Mouse (Mus musculus) megakaryocyte, embryonic 14.5 days (primary cell): ENCODE results near the gene Insrr. TPM values are rescaled to one million over a fixed set of nuclear protein-coding genes. Genes with fewer than 3 reads are reported as not detected.

Experiments
- H3K27me3 ChIP-seq: replicated peaks from 2 replicates; pipeline ENCODE3; 2012; ENCODE audit warnings: inconsistent platforms
- H3K36me3 ChIP-seq: replicated peaks from 2 replicates; pipeline ENCODE3; 2012; ENCODE audit warnings: low read length, inconsistent platforms, mixed read lengths
- H3K4me1 ChIP-seq: 2 replicates; pipeline ENCODE4 v1.6.1; 2012; ENCODE audit warnings: inconsistent platforms
- H3K4me3 ChIP-seq: replicated peaks from 2 replicates; pipeline ENCODE3; 2012; ENCODE audit warnings: moderate library complexity, mild to moderate bottlenecking, inconsistent platforms
- H3K9me3 ChIP-seq: 2 replicates; pipeline ENCODE4 v1.6.1; 2012; ENCODE audit warnings: inconsistent platforms
- FLI1 ChIP-seq: IDR thresholded peaks from 2 replicates; pipeline ENCODE4 v1.6.1; 2012; ENCODE audit warnings: low read length, inconsistent platforms, mixed read lengths
- GATA1 ChIP-seq: IDR thresholded peaks from 3 replicates; pipeline ENCODE4 v1.6.1; 2012; ENCODE audit warnings: mixed read lengths, low read length, inconsistent platforms, borderline replicate concordance
- polyA plus RNA-seq: library from polyadenylated mRNA; stranded (reverse); fragments of >175 nt; gene quantifications from 2 replicates; pipeline ENCODE4 v1.2.3, GENCODE M21; 2012; ENCODE audit warnings: low replicate concordance; ENCODE audit not compliant: insufficient read depth

Gene Insrr
- polyA plus RNA-seq, 1 experiment, result not detected

DNA sequence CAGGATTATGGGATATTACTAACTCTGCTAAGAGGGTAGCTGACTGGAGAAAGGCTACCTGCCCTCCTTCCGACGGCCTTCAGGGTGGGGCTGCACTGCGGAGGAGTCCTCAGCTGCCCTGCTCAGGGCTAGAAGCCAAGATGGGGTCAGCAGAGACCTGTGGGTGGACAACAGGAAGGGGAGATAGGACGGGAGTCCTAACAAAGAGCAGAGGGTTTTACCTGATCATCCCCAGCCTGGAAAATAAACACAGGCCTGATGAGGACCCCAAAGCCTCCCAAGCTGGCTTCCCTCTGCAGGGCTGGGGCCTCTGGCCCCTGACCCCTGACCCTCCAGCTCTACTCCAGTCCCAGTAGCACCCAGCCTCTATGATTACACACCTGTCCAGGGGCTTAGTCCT is 33.5 kb upstream of the Insrr start:
- Histone ChIP-seq H3K36me3 (peaks cover 74% of the 10 kb centered on the region), H3K4me3 (peak overlapping the region; percentile 82), H3K9me3 (no peaks in the 10 kb centered on the region), H3K27me3 (no peaks in the 10 kb centered on the region), H3K4me1 (peaks cover 97% of the 10 kb centered on the region)
- TF ChIP-seq FLI1, result no peak
- no peak for TF ChIP-seq GATA1

DNA sequence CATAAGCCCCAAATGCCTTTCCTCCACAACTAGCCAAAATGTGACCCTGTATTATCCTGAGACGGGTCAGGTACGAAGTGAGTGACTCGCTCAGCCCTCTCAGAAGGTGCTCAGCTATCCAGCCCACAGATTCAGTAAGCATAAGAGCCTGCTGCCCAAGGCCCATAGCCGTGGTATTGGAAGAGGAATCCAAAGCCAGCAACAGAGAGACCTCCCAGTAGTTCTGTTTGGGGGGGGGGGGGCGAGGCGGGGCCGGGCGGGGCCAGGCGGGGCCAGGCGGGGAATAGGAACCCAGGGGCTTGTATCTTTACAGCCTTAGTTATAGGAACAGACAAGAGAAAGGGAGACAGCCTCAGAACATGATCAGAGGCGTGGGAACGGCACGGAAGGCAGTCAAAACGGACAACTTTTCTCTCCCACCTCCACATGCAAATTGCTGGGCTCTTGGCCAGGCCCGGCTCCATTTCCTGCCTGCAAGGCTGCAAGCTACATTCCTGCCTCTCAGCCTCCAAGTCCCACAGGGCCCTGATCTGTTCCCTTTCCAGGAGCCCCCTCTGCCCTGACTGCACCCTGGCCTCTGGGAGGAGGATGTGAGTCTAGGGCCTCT is 33.0 kb upstream of the Insrr start:
- H3K27me3 ChIP-seq, result no peaks in the 10 kb centered on the region
- no peaks in the 10 kb centered on the region for H3K9me3 ChIP-seq
- H3K4me3 ChIP-seq, result peak overlapping the region; percentile 92
- TF ChIP-seq GATA1, result no peak
- no peak for TF ChIP-seq FLI1
- peaks cover 69% of the 10 kb centered on the region for H3K36me3 ChIP-seq
- H3K4me1 ChIP-seq, result peaks cover 92% of the 10 kb centered on the region

DNA sequence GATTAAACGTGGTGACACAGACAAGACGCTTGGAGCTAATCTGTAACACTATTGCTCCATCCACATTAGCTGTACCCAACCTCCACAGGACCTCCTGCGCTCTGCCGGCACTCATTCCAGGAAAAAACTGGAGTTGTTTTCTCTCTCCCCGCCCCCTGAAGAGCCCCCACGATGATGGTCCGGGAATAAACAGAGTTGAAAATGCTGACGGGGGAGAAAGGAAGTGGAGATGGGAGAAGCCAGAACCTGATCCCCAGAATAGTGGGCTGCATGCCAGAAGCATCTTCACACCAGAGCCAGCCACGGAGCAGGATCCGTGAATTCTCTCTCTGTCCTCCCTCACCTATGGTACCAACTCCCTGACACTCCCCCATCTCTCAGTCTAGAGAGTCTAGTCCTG is 32.2 kb upstream of the Insrr start:
- Histone ChIP-seq H3K36me3 (peaks cover 61% of the 10 kb centered on the region), H3K4me3 (peak overlapping the region; percentile 92), H3K9me3 (no peaks in the 10 kb centered on the region), H3K4me1 (peaks cover 90% of the 10 kb centered on the region), H3K27me3 (no peaks in the 10 kb centered on the region)
- TF ChIP-seq FLI1 (no peak), GATA1 (no peak)

DNA sequence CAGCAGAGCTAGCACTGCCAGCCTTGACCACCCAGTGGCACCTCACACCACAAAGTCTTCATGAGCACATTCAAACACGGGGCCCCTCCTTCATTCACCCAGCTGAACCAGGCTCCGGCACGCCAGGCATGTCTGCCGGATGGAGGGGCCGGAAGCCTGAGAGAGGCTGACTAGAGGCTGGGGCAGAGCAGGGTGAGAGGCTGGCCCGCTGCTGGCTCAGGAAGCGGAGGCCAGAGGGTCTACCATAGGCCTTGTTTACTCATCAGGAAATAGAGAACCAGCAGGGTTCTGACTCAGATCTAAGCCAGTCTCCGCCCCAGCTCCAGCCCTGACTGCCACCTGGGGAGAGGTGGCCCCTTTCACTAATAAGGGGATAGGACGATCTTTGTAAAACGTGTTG is 31.7 kb upstream of the Insrr start:
- Histone ChIP-seq H3K4me3 (peak overlapping the region; percentile 92), H3K4me1 (peaks cover 90% of the 10 kb centered on the region)

DNA sequence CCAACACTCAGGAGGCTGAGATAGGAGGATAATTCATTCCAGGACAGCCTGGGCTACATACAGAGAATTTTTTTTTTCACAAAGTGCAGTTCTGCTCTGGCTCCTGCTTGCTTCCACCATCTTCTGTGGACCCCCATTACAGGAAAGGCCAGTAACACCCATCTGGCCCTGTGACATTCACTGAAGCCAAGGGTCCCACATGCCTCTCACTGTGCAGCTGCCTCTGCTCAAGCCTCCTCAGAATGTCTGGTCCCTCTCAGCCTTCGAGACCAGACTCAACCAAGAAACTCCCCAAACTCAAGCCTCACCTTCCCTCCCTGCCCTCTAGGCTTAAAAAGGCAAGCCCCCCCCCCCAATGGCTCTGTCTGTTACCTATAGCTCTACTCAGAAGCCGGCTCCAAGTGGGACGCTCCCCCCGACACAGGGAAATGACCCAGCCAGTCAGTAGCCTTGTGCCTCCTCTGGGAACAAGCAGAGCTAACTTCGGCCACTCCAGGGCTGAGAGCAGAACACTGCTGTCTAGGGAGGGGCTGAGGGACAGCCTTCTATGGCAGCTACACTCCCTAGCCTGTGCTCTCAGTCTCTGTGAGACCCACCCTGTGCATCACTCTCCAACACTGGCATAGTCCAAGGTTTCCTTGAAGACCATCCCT is 31.0 kb upstream of the Insrr start:
- Histone ChIP-seq H3K9me3 (no peaks in the 10 kb centered on the region), H3K36me3 (peaks cover 52% of the 10 kb centered on the region), H3K27me3 (no peaks in the 10 kb centered on the region), H3K4me3 (peak overlapping the region; percentile 92), H3K4me1 (peaks cover 89% of the 10 kb centered on the region)
- no peak for TF ChIP-seq FLI1

More for the DNA sequence above, 31.7 kb upstream of the Insrr start:
- H3K36me3 ChIP-seq, result peaks cover 56% of the 10 kb centered on the region
- no peaks in the 10 kb centered on the region for H3K27me3 ChIP-seq
- peak; percentile 58 for TF ChIP-seq FLI1
- no peak for TF ChIP-seq GATA1
- H3K9me3 ChIP-seq, result no peaks in the 10 kb centered on the region

DNA sequence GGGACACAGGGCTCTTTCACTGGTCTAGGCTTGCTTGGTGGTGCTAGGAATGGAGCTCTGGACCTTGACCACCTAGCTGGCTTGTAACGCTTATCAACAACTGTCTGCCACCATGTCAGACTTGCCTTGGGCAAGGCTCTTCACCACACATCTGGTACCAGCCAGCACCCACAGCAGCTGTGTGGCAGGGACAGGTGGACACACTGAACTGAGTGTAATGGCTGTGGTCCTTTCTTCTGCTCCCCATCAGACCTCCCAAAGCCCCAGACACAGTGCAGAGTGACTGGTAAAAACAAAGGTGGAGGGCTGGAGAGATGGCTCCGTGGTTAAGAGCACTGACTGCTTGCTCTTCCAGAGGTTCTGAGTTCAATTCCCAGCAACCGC is 30.5 kb upstream of the Insrr start:
- Histone ChIP-seq H3K36me3 (peaks cover 47% of the 10 kb centered on the region), H3K4me3 (peak overlapping the region; percentile 92), H3K27me3 (peaks cover 2% of the 10 kb centered on the region), H3K9me3 (no peaks in the 10 kb centered on the region), H3K4me1 (peaks cover 89% of the 10 kb centered on the region)
- TF ChIP-seq GATA1 (no peak), FLI1 (no peak)

DNA sequence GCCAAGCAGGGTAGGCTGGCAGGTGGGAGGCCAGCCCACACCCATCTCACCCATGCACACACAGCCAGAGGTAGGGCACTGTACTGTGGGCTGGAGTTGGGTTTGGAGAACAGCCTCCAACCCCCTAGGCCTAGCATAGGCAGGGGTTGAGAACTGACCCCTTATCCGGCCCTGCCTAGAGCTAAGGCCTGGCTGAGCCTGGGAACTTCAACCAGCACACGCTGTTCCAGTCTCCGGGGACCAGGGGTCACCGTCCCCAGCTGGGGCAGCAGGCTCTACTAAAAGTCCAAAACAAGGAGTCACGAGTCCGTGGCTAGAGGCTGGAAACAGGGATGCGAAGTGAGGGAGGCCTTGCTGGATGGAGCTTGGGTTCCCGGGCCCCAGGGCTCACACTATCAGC is 29.0 kb upstream of the Insrr start:
- Histone ChIP-seq H3K36me3 (peaks cover 32% of the 10 kb centered on the region), H3K4me1 (peaks cover 83% of the 10 kb centered on the region), H3K9me3 (no peaks in the 10 kb centered on the region), H3K4me3 (peak overlapping the region; percentile 98), H3K27me3 (peaks cover 16% of the 10 kb centered on the region)
- TF ChIP-seq GATA1, result no peak
- TF ChIP-seq FLI1, result no peak

DNA sequence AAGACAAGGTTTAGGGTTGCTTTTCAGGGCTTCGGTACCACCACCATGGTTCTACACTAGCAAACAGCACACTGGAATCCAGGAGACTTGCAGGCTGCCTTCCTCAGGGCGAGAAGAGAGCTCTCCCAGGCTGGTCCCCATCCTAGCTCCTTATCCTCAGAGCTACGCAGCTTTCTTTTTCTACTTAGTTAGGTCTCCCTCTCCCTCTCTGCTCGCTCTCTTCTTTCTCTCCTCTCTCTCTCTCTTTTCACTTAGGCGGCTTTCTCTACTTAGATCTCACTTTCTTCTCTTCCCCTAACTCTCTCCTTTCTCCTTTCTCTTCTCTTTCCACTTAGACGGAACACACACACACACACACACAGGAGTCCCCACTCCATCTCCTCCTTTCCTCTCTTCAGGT is 28.3 kb upstream of the Insrr start:
- peaks cover 76% of the 10 kb centered on the region for H3K4me1 ChIP-seq
- peaks cover 25% of the 10 kb centered on the region for H3K36me3 ChIP-seq
- H3K4me3 ChIP-seq, result peak overlapping the region; percentile 98
- peaks cover 23% of the 10 kb centered on the region for H3K27me3 ChIP-seq
- no peak for TF ChIP-seq FLI1
- TF ChIP-seq GATA1, result no peak
- no peaks in the 10 kb centered on the region for H3K9me3 ChIP-seq

DNA sequence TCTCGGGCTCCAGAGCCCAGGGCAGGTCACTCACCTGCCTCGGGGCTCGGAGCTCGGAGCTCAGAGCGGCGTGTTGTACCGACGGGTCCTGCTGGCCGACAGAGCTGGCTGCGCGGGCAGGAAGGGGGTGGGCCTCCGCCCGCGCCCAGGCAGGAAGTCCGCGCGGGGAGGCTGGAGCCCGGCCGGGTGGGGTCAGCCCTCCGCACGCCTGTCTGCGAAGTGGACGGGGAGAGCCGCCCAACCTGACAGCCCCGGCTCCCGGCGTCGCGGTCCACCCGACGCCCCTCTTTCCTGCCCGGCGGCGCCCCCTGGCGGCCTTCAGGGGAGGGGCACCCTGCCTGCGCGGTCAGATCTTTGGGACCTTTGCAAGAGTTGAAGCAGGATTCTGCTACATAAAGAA is 27.9 kb upstream of the Insrr start:
- H3K4me3 ChIP-seq, result peak overlapping the region; percentile 98
- peaks cover 23% of the 10 kb centered on the region for H3K36me3 ChIP-seq
- no peak for TF ChIP-seq FLI1
- TF ChIP-seq GATA1, result no peak
- H3K27me3 ChIP-seq, result peaks cover 27% of the 10 kb centered on the region
- no peaks in the 10 kb centered on the region for H3K9me3 ChIP-seq
- peaks cover 72% of the 10 kb centered on the region for H3K4me1 ChIP-seq

DNA sequence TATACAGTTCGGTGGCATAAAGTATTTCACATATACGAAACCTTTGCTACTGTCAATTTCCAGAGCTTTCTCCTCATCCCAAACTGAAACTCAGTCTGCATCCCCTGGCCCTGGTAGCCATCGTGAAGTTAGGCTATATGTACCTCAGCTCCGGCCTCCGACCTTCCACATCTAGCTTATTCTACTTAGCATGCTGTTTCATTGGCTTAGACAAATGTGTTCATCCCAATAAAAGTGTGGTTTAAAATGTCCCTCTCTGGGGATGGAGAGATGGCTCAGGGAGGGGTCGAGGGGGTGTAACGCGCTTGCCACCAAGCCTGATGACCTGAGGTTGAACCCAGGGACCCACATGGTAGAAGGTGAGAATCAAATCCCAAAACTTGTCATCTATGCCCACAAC is 27.2 kb upstream of the Insrr start:
- peaks cover 66% of the 10 kb centered on the region for H3K4me1 ChIP-seq
- H3K27me3 ChIP-seq, result peaks cover 33% of the 10 kb centered on the region
- peak overlapping the region; percentile 98 for H3K4me3 ChIP-seq
- H3K36me3 ChIP-seq, result peaks cover 16% of the 10 kb centered on the region
- no peaks in the 10 kb centered on the region for H3K9me3 ChIP-seq
- TF ChIP-seq GATA1 (no peak), FLI1 (no peak)

DNA sequence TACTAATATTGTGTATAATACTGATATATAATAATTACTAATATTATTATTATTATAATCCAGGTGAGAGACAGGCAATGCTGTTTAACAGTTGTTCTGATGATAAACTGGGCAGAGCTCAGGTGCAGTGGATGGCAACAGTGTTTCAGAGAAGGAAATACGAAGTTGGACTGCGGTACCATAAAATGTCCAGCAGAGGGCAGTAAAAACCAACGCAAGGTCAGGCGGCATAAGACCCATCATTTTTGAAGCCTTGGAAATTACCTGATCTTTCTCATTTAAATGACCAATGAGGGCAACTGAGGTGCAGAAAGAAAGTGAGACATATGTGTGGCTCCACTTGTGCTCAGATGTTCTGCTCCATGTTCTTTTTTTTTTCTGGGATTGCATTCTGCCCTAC is 26.5 kb upstream of the Insrr start:
- H3K36me3 ChIP-seq, result peaks cover 16% of the 10 kb centered on the region
- no peak for TF ChIP-seq FLI1
- no peak for TF ChIP-seq GATA1
- no peak overlapping the region for H3K4me3 ChIP-seq
- H3K9me3 ChIP-seq, result no peaks in the 10 kb centered on the region
- peaks cover 58% of the 10 kb centered on the region for H3K4me1 ChIP-seq
- peaks cover 41% of the 10 kb centered on the region for H3K27me3 ChIP-seq
